Mouse (Mus musculus): ENCODE data around the gene Ddx20.

- TF ChIP-seq CTCF (IDR thresholded peaks at IDR 0.05) (no peak), EP300 (IDR thresholded peaks at IDR 0.05) (no peak)
Observed at GRCm38 (mm10) chr3:105665105-105665765, 22.1 kb downstream of the Ddx20 start.
